ENCODE assay signal across 10 mouse cellular contexts in the genomic region with DNA sequence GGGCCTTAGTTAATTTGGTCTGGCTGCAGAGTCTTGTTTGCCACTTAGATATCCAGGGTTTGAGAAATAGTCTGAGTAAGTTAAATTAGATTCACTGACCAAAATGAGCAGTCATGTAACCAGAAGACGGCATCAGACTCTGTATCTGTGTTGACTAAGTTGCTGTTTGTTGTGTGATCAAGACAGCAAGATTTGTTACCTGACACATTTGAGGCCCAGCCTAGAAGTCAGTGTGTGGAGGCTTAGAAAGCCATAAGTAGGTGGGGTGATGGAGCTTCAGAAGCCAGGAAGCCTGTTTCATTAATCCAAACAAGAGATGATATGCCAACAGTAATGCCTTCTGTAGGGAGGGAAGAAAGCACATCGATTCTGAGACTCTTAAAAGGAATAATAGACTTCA. TPM values are rescaled to one million over a fixed set of nuclear protein-coding genes. Genes with fewer than 3 reads are reported as not detected.
A peak's percentile ranks its signal among the peaks of the same experiment; 100 is the strongest.
DNase-seq lines count a peak whose midpoint lies in the region; ATAC-seq and TF ChIP-seq lines count a peak whose summit lies in the region.
"Had no signal": no experiment of that assay in that cellular context is flagged by ENCODE, and none has a peak within 500 bp of the region (broad histone marks: within the 10 kb centered on the region; RNA-seq: fewer than 3 reads in every experiment).

No protein-coding gene starts in this region.

- H3K9ac ChIP-seq in heart, embryonic 15.5 days, result no peak overlapping the region
- H3K9ac ChIP-seq in lung, postnatal 0 days (replicated peaks; ENCODE audit: low read depth), result no peak overlapping the region
- no peak overlapping the region for H3K9ac ChIP-seq in intestine, embryonic 14.5 days (ENCODE audit: low read length)

- TF ChIP-seq CTCF in lung, postnatal 0 days (IDR thresholded peaks at IDR 0.05), result no peak
- no peak for TF ChIP-seq CTCF in small intestine, adult 2 months (IDR thresholded peaks at IDR 0.05; ENCODE audit: extremely low read depth, insufficient read length, insufficient replicate concordance, low read depth, low read length)

- intact Hi-C loops in heart, postnatal 10 days (cut with DNase I), result no loop called here

- TF ChIP-seq POLR2A in small intestine, adult 2 months (IDR thresholded peaks at IDR 0.05; ENCODE audit: low read depth, low read length), result no peak

- no peak for TF ChIP-seq EP300 in lung, postnatal 0 days (IDR thresholded peaks at IDR 0.05)

- ATAC-seq in heart, embryonic 15.5 days (replicated peaks; ENCODE audit: insufficient number of reproducible peaks, insufficient read depth, low FRiP score, low read depth), result no peak
- ATAC-seq in lung, postnatal 0 days, result peak; percentile 20; the same call in 1 of the 2 replicates
- no peak for ATAC-seq in intestine, embryonic 14.5 days (replicated peaks; ENCODE audit: low FRiP score, low TSS enrichment, low read depth)
- no peak for ATAC-seq in erythroblast, adult 5-6 weeks (replicated peaks; ENCODE audit: low FRiP score, poor library complexity, severe bottlenecking)

- 60% methylated on average over 2 of the region's 2 CpGs for WGBS in heart, embryonic 15.5 days
- 29% methylated on average over 2 of the region's 2 CpGs for WGBS in lung, postnatal 0 days
- WGBS in intestine, embryonic 14.5 days, result 57% methylated on average over 2 of the region's 2 CpGs
- WGBS in small intestine, adult 2 months, result 65% methylated on average over 2 of the region's 2 CpGs

- DNase-seq in heart, postnatal 10 days, result no peak
- no peak for DNase-seq in lung, postnatal 0 days (ENCODE audit: low spot score)
- DNase-seq in lung, postnatal 4 days, result no peak
- DNase-seq in intestine, embryonic 14.5 days (ENCODE audit: low spot score), result no peak
- no peak for DNase-seq in adrenal gland, adult 8-10 months
- DNase-seq: right cerebral cortex, postnatal 25 days had no signal

- H3K27me3 ChIP-seq in heart, embryonic 15.5 days, result no peaks in the 10 kb centered on the region
- H3K27me3 ChIP-seq in lung, postnatal 0 days (replicated peaks; ENCODE audit: insufficient read depth, low read length), result no peaks in the 10 kb centered on the region
- H3K27me3 ChIP-seq in intestine, embryonic 14.5 days (replicated peaks; ENCODE audit: control insufficient read depth, insufficient read depth, low read length), result no peaks in the 10 kb centered on the region
- H3K27me3 ChIP-seq in small intestine, adult 2 months (ENCODE audit: control insufficient read depth, insufficient read depth, low read length), result no peaks in the 10 kb centered on the region
- H3K27me3 ChIP-seq: CH12.LX had no signal

- H3K27ac ChIP-seq in heart, embryonic 15.5 days, result peak overlapping the region; percentile 87
- H3K27ac ChIP-seq in lung, postnatal 0 days (ENCODE audit: low read length), result peak overlapping the region; percentile 78
- H3K27ac ChIP-seq in intestine, embryonic 14.5 days (ENCODE audit: low read depth), result peak overlapping the region; percentile 87
- H3K27ac ChIP-seq in small intestine, adult 2 months (ENCODE audit: insufficient read depth, low read depth, low read length), result peak overlapping the region; percentile 49

- H3K36me3 ChIP-seq in heart, embryonic 15.5 days, result no peaks in the 10 kb centered on the region
- H3K36me3 ChIP-seq in lung, postnatal 0 days (ENCODE audit: insufficient read depth, low read length), result no peaks in the 10 kb centered on the region
- no peaks in the 10 kb centered on the region for H3K36me3 ChIP-seq in intestine, embryonic 14.5 days (ENCODE audit: control insufficient read depth, insufficient read depth, low read length)
- peaks cover 2% of the 10 kb centered on the region; the same call in 1 of the 2 replicates for H3K36me3 ChIP-seq in small intestine, adult 2 months (ENCODE audit: control insufficient read depth, insufficient read depth, low read length)

- H3K4me1 ChIP-seq in heart, embryonic 15.5 days (replicated peaks), result peaks cover 53% of the 10 kb centered on the region
- H3K4me1 ChIP-seq in lung, postnatal 0 days (ENCODE audit: insufficient read depth, low read depth, low read length), result peaks cover 12% of the 10 kb centered on the region; the same call in 1 of the 2 replicates
- peaks cover 34% of the 10 kb centered on the region for H3K4me1 ChIP-seq in intestine, embryonic 14.5 days (replicated peaks; ENCODE audit: control insufficient read depth, insufficient read depth, low read length)
- peaks cover 5% of the 10 kb centered on the region; the same call in 1 of the 2 replicates for H3K4me1 ChIP-seq in small intestine, adult 2 months (ENCODE audit: control insufficient read depth, insufficient read depth, insufficient read length, low read length)

- no peaks in the 10 kb centered on the region for H3K9me3 ChIP-seq in heart, embryonic 15.5 days (replicated peaks)
- H3K9me3 ChIP-seq in lung, postnatal 0 days (ENCODE audit: low read length), result no peaks in the 10 kb centered on the region
- H3K9me3 ChIP-seq in intestine, embryonic 14.5 days (ENCODE audit: control insufficient read depth, low read length), result no peaks in the 10 kb centered on the region

- no peak overlapping the region for H3K4me3 ChIP-seq in heart, embryonic 15.5 days
- H3K4me3 ChIP-seq in lung, postnatal 0 days (ENCODE audit: low read depth, low read length), result no peak overlapping the region
- no peak overlapping the region for H3K4me3 ChIP-seq in intestine, embryonic 14.5 days (ENCODE audit: low read depth, low read length)
- H3K4me3 ChIP-seq in small intestine, adult 2 months (ENCODE audit: low read depth, low read length), result no peak overlapping the region

- no peak overlapping the region for H3K4me2 ChIP-seq in heart, embryonic 15.5 days
- no peak overlapping the region for H3K4me2 ChIP-seq in lung, postnatal 0 days (replicated peaks; ENCODE audit: low read depth, low read length)
- H3K4me2 ChIP-seq in intestine, embryonic 14.5 days (ENCODE audit: low read length), result no peak overlapping the region; the same call in 1 of the 2 replicates

RNA-seq across cellular contexts. Expression of a gene that starts 18.9 kb away (rescaled TPM):
- 168 and 183 TPM in 2 replicates for polyA plus RNA-seq in heart, embryonic 15.5 days (2015; fragmentation: Nextera tagmentation; extraction: Ambion mirVana)
- 100 to 1,000 TPM; 211 to 240 TPM for total RNA-seq in heart, postnatal 10 days (2021)
- 314 and 322 TPM in 2 replicates for polyA plus RNA-seq in lung, postnatal 0 days (2015; fragmentation: Nextera tagmentation; extraction: Ambion mirVana)
- 134 and 156 TPM in 2 replicates for polyA plus RNA-seq in intestine, embryonic 14.5 days (2014; fragmentation: Nextera tagmentation; extraction: Ambion mirVana)
- polyA plus RNA-seq in small intestine, adult 2 months (2012; rRNA removed), result 3.5 and 4.5 TPM in 2 replicates
- 10 to 100 TPM; 47.0 to 58.9 (median 49.3) TPM for total RNA-seq in adrenal gland, adult 8-10 months (2022)
- 54.8 and 59.8 TPM in 2 replicates for total RNA-seq in erythroblast, adult 5-6 weeks (2015; ENCODE audit: low replicate concordance)
- 29.2 and 32.8 TPM in 2 replicates for total RNA-seq in erythroblast, adult 5-6 weeks (2017; ENCODE audit: low replicate concordance)

Comparison
In these comparisons a context has a peak if more than half of its experiments do, and no peak if none do; other contexts are left out.
1. RNA of a gene that starts 18.9 kb away (polyA plus RNA-seq): 314 to 322 TPM in lung, postnatal 0 days, 168 to 183 TPM in heart, embryonic 15.5 days and 134 to 156 TPM in intestine, embryonic 14.5 days; 3.5 to 4.5 TPM in small intestine, adult 2 months; every median in the first group is over 10 times any median in the second.
2. Peak in every context shown above with its lines, with median percentiles within 50 percentile points of each other: H3K27ac ChIP-seq.